Mouse (Mus musculus): ENCODE measurements at regions not wholly inside any gene's neighbourhood (a gene's known extent, or its start where the extent isn't known, plus 50 kb on each side); places are given as distances from the start of the nearest gene placed in this dataset.

DNA sequence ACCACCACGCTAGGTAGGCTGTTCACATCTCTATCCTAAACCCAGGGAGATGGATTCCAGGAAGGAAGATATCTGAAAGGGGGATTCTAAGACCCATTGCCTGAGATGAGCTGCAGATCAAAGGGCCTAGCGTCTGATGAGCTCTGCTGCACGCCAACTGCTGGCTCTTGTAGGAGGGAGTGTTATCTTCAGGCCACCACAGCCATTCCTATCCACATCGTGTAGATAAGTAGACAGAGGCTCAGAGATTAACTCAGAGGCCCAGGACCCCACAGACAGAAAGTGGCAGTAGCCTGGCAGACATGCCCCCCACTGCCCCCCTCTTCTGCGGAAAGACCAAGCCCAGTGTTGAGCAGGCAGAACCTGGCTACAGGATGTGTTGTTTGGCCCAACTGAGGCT lies 61.6 kb upstream of the Tle3 start:
- Histone ChIP-seq H3K27ac (replicated peaks; ENCODE audit: low read depth, low read length) (no peak overlapping the region), H3K27me3 (ENCODE audit: control insufficient read depth, insufficient read depth, low read length) (peaks cover 5% of the 10 kb centered on the region; the same call in 1 of the 2 replicates), H3K9me3 (ENCODE audit: control insufficient read depth, low read length) (no peaks in the 10 kb centered on the region), H3K9ac (replicated peaks; ENCODE audit: low read length) (no peak overlapping the region), H3K4me1 (ENCODE audit: control insufficient read depth, insufficient read depth, low read length) (peaks cover 11% of the 10 kb centered on the region), H3K36me3 (ENCODE audit: control insufficient read depth, insufficient read depth, low read length) (no peaks in the 10 kb centered on the region), H3K4me2 (ENCODE audit: low read length) (no peak overlapping the region), H3K4me3 (replicated peaks; ENCODE audit: low read depth, low read length) (no peak overlapping the region)
- DNase-seq (no peak), ATAC-seq (ENCODE audit: low FRiP score, low TSS enrichment) (no peak)
- 44% methylated on average over 5 of the region's 5 CpGs for WGBS

DNA sequence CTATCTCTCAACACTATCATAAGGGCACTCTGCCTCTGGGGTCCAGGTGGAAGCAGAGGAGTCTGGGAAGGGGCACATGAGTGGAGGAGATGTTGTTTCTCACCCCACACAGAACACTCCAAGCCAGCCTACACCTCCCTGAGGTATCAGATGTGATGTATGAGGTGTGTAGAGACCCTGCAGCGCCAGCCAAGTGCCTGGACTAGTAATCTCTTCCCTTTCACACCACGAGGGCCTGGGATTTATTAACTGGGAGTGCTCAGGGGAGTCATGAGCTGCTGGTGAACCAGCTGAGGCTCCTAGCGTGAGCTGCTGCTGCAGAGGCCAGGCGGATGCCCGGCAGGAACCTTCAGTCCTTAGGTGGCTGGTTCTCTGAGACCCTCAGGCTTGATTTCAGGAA lies 60.6 kb upstream of the Tle3 start:
- ATAC-seq (ENCODE audit: low FRiP score, low TSS enrichment) (no peak), DNase-seq (peak; percentile 63)
- Histone ChIP-seq H3K36me3 (ENCODE audit: control insufficient read depth, insufficient read depth, low read length) (no peaks in the 10 kb centered on the region), H3K9me3 (ENCODE audit: control insufficient read depth, low read length) (no peaks in the 10 kb centered on the region), H3K27ac (replicated peaks; ENCODE audit: low read depth, low read length) (no peak overlapping the region), H3K4me2 (ENCODE audit: low read length) (no peak overlapping the region), H3K4me3 (replicated peaks; ENCODE audit: low read depth, low read length) (no peak overlapping the region), H3K27me3 (ENCODE audit: control insufficient read depth, insufficient read depth, low read length) (peaks cover 5% of the 10 kb centered on the region; the same call in 1 of the 2 replicates), H3K4me1 (ENCODE audit: control insufficient read depth, insufficient read depth, low read length) (peaks cover 21% of the 10 kb centered on the region), H3K9ac (replicated peaks; ENCODE audit: low read length) (no peak overlapping the region)
- 16% methylated on average over 5 of the region's 5 CpGs for WGBS

DNA sequence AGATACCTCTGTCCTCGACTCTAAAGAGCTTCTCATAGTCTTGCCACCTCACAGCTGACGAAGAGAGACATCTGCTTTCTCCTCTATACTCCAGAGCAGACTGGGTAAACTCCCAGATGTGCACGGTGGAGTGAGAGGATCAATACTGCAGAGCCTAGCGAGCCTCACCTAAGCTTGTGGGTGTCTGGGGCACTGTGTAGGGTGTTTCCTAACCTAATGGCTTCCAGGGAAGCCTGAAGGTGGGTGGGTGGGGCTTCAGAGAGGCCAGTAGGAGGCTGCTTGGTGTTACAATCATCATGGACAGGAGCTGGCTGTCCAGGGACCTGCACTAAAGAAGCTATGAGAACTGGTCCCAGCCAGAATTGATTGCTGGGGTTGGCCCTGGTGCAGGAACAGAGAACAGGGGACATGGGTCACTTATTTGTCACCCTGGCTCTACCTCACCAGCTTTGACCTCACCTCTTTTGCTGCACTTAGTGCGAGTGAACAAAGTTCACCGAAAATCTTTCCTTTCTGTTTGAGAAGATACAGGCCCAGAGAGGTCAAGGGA lies 57.5 kb upstream of the Tle3 start:
- H3K4me2 ChIP-seq (ENCODE audit: low read length) = no peak overlapping the region
- no peak overlapping the region for H3K9ac ChIP-seq (replicated peaks; ENCODE audit: low read length)
- DNase-seq = no peak
- ATAC-seq (ENCODE audit: low FRiP score, low TSS enrichment) = no peak
- 68% methylated on average over 6 of the region's 6 CpGs for WGBS
- peaks cover 30% of the 10 kb centered on the region for H3K4me1 ChIP-seq (ENCODE audit: control insufficient read depth, insufficient read depth, low read length)
- H3K36me3 ChIP-seq (ENCODE audit: control insufficient read depth, insufficient read depth, low read length) = no peaks in the 10 kb centered on the region
- H3K27ac ChIP-seq (replicated peaks; ENCODE audit: low read depth, low read length) = no peak overlapping the region
- peaks cover 5% of the 10 kb centered on the region; the same call in 1 of the 2 replicates for H3K27me3 ChIP-seq (ENCODE audit: control insufficient read depth, insufficient read depth, low read length)
- H3K4me3 ChIP-seq (replicated peaks; ENCODE audit: low read depth, low read length) = no peak overlapping the region
- H3K9me3 ChIP-seq (ENCODE audit: control insufficient read depth, low read length) = no peaks in the 10 kb centered on the region

DNA sequence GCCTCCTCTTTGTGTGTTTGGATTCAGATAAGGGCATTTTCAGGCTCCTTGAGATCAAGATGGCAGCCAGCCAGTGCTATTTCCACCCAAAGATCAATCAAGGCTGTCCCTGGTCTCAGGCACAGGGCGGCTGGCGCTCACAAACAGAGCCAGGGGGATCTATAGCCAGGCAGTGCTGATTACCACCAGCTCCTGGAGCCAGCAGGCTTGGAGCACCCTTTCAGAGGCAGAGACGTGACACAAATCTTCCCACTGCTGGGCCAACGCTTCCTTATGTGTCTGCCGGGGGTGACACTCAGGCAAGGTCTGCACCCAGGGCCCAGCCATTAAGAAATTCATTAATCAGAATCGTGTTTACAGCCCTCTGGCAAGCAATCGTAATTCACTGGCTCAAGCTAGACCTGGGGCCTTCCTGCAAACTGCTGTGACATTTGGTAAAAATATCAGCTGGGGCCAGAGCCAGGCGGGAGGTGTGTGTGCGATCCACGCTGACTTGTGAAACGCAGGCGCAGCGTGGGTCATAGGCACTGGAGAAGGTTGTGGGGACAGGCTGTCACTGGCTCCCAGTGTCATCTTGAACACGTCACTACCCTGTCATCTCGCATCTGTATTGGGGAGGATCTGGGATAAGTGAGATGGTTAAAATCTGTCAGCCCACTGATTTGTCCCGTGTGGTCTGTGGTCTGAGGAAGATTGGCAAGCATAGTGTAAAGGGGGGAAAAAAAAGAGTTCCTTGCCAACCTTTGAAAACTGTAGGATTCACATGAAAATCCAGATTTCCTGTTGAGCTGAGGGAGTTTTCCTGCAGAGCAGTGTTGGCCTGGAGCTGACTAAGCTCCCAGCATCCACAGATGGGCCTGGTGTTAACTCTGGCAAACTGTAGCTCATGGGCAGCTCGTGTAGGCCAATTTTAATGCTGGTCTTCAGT lies 56.5 kb upstream of the Tle3 start:
- no peaks in the 10 kb centered on the region for H3K36me3 ChIP-seq (ENCODE audit: control insufficient read depth, insufficient read depth, low read length)
- H3K27ac ChIP-seq (replicated peaks; ENCODE audit: low read depth, low read length) = peak overlapping the region; percentile 20; the same call in 1 of the 2 replicates
- DNase-seq = peak; percentile 43
- H3K9ac ChIP-seq (replicated peaks; ENCODE audit: low read length) = no peak overlapping the region
- no peak for ATAC-seq (ENCODE audit: low FRiP score, low TSS enrichment)
- H3K4me3 ChIP-seq (replicated peaks; ENCODE audit: low read depth, low read length) = no peak overlapping the region
- H3K27me3 ChIP-seq (ENCODE audit: control insufficient read depth, insufficient read depth, low read length) = peaks cover 5% of the 10 kb centered on the region; the same call in 1 of the 2 replicates
- 52% methylated on average over 17 of the region's 17 CpGs for WGBS
- H3K4me1 ChIP-seq (ENCODE audit: control insufficient read depth, insufficient read depth, low read length) = peaks cover 33% of the 10 kb centered on the region
- H3K4me2 ChIP-seq (ENCODE audit: low read length) = no peak overlapping the region
- no peaks in the 10 kb centered on the region for H3K9me3 ChIP-seq (ENCODE audit: control insufficient read depth, low read length)

DNA sequence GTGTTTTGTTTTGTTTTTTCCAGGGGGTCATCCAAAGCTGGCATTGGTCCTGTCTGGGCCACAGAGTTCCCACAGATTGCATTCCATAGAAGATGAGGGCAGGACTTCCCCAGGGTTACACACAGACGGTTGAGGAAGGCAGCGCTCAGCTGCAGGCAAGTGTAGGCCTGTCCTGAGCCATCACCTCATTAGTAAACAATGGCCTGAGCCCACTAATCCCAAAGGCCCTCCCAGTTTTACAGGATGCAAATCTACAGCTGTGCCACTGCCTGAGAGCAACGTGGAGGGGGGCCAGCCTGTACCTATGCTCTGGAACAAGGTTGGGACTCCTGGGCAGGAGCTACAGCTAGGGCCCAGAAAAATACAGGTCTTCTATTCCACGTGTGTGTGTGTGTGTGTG lies 55.7 kb upstream of the Tle3 start:
- H3K27ac ChIP-seq (replicated peaks; ENCODE audit: low read depth, low read length) = no peak overlapping the region; the same call in 1 of the 2 replicates
- H3K4me3 ChIP-seq (replicated peaks; ENCODE audit: low read depth, low read length) = no peak overlapping the region
- no peaks in the 10 kb centered on the region for H3K9me3 ChIP-seq (ENCODE audit: control insufficient read depth, low read length)

DNA sequence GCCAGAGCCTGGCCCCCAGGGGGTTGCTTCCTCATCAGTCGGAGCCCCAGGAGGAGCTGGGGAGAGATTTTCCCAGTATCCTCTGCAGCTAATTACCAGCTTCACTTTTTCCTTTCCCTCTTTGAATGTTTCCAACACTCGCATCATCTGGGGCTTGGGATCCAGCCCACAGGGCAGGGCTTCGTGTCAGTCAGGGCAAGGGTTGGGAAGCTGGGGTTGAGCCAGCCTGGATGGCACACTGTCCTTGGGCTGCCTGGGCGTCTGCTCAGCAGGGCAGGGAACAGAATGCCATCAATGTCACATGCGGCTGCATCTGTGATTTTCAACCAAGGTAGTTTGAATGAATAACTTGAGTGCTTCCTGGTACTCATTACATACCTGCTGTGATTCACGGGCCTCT lies 52.4 kb upstream of the Tle3 start:
- WGBS = 45% methylated on average over 6 of the region's 6 CpGs
- DNase-seq = no peak
- peaks cover 38% of the 10 kb centered on the region for H3K4me1 ChIP-seq (ENCODE audit: control insufficient read depth, insufficient read depth, low read length)

More for the DNA sequence above, 55.7 kb upstream of the Tle3 start:
- Histone ChIP-seq H3K9ac (replicated peaks; ENCODE audit: low read length) (no peak overlapping the region), H3K36me3 (ENCODE audit: control insufficient read depth, insufficient read depth, low read length) (no peaks in the 10 kb centered on the region), H3K4me2 (ENCODE audit: low read length) (no peak overlapping the region), H3K4me1 (ENCODE audit: control insufficient read depth, insufficient read depth, low read length) (peaks cover 33% of the 10 kb centered on the region), H3K27me3 (ENCODE audit: control insufficient read depth, insufficient read depth, low read length) (peaks cover 5% of the 10 kb centered on the region; the same call in 1 of the 2 replicates)
- peak; percentile 56 for DNase-seq
- no peak for ATAC-seq (ENCODE audit: low FRiP score, low TSS enrichment)
- 7% methylated on average over 4 of the region's 4 CpGs for WGBS

DNA sequence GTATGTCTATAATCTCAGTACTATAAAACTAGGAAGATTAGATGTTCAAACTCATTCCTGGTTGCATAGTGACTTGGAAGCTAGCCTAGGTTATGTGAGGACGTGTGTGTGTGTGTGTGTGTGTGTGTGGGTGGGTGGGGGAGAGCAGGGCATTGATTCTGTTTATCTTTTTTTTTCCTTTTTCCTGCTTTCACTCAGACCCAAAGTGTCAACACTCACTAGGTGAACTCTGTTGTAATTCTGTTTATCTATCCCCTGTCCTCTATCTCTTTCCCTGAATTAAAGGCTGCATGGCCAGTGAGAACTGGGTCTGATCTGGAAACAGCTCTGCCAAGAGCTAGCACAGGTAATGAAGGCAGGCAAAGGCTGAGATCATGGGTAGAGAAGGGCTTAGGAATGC lies 50.9 kb upstream of the Tle3 start:
- Histone ChIP-seq H3K4me2 (ENCODE audit: low read length) (no peak overlapping the region), H3K9me3 (ENCODE audit: control insufficient read depth, low read length) (no peaks in the 10 kb centered on the region), H3K36me3 (ENCODE audit: control insufficient read depth, insufficient read depth, low read length) (no peaks in the 10 kb centered on the region), H3K27ac (replicated peaks; ENCODE audit: low read depth, low read length) (no peak overlapping the region), H3K4me1 (ENCODE audit: control insufficient read depth, insufficient read depth, low read length) (peaks cover 31% of the 10 kb centered on the region), H3K9ac (replicated peaks; ENCODE audit: low read length) (no peak overlapping the region), H3K27me3 (ENCODE audit: control insufficient read depth, insufficient read depth, low read length) (no peaks in the 10 kb centered on the region), H3K4me3 (replicated peaks; ENCODE audit: low read depth, low read length) (no peak overlapping the region)
- DNase-seq (no peak), ATAC-seq (ENCODE audit: low FRiP score, low TSS enrichment) (no peak)
- 58% methylated on average over 1 of the region's 1 CpGs for WGBS

More for the DNA sequence above, 52.4 kb upstream of the Tle3 start:
- no peaks in the 10 kb centered on the region for H3K36me3 ChIP-seq (ENCODE audit: control insufficient read depth, insufficient read depth, low read length)
- no peaks in the 10 kb centered on the region for H3K9me3 ChIP-seq (ENCODE audit: control insufficient read depth, low read length)
- ATAC-seq (ENCODE audit: low FRiP score, low TSS enrichment) = no peak
- no peak overlapping the region for H3K27ac ChIP-seq (replicated peaks; ENCODE audit: low read depth, low read length)
- H3K9ac ChIP-seq (replicated peaks; ENCODE audit: low read length) = no peak overlapping the region
- H3K27me3 ChIP-seq (ENCODE audit: control insufficient read depth, insufficient read depth, low read length) = no peaks in the 10 kb centered on the region; the same call in 1 of the 2 replicates
- no peak overlapping the region for H3K4me3 ChIP-seq (replicated peaks; ENCODE audit: low read depth, low read length)
- H3K4me2 ChIP-seq (ENCODE audit: low read length) = no peak overlapping the region

DNA sequence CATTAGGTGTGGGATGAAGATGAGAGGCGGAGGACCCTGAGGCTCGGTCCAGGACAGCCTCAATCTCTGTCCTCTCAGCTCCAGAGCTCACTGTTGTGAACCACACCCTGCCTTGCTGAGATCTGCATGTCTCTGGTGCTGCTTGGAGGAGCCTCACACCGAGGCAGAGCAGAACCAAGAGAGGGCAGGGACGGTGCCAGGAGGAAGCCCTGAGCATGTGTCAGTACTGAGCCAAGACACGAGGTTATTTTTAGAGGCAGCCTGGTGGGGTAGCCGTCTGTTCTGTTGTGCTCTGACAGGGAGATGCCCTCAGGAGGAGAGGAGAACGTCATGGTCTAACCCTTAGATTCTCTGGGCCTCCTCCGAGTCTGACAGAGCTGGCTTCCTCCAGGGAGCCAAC lies 50.3 kb upstream of the Tle3 start:
- H3K36me3 ChIP-seq (ENCODE audit: control insufficient read depth, insufficient read depth, low read length) = no peaks in the 10 kb centered on the region
- no peaks in the 10 kb centered on the region for H3K9me3 ChIP-seq (ENCODE audit: control insufficient read depth, low read length)
- WGBS = 68% methylated on average over 8 of the region's 8 CpGs
- peaks cover 26% of the 10 kb centered on the region for H3K4me1 ChIP-seq (ENCODE audit: control insufficient read depth, insufficient read depth, low read length)
- no peak overlapping the region for H3K4me2 ChIP-seq (ENCODE audit: low read length)
- no peaks in the 10 kb centered on the region for H3K27me3 ChIP-seq (ENCODE audit: control insufficient read depth, insufficient read depth, low read length)
- DNase-seq (no peak), ATAC-seq (ENCODE audit: low FRiP score, low TSS enrichment) (no peak)
- no peak overlapping the region for H3K4me3 ChIP-seq (replicated peaks; ENCODE audit: low read depth, low read length)
- no peak overlapping the region for H3K27ac ChIP-seq (replicated peaks; ENCODE audit: low read depth, low read length)
- H3K9ac ChIP-seq (replicated peaks; ENCODE audit: low read length) = no peak overlapping the region
